Mouse (Mus musculus): ENCODE measurements around the gene Sh3bp5. TPM values are rescaled to one million over a fixed set of nuclear protein-coding genes. Genes with fewer than 3 reads are reported as not detected.

The Sh3bp5 gene
- polyA plus RNA-seq, 1 experiment: 43.4 TPM

DNA sequence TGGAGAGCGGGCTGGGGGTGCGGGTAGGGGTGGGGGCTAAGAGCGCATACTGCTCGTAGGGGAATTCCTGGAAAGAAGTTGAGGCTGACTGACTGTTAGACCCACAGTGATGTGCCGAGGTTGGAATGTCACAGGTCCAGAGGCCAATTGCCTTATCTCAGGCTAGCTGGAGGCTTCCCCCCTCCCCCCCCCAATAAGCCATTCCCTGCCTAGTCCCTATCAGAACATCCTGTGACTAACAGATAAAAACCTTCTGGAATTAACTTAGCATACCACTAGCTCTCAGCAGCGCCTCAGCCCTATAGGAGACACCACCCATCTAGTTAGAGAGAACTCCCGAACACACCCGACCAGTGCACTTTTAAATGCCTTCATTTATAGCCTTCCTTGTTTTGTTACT, 31.9 kb downstream of the Sh3bp5 start:
- no peak for TF ChIP-seq POLR2A (IDR thresholded peaks at IDR 0.05; ENCODE audit: low read depth, low read length)
- no peak for TF ChIP-seq CTCF (conservative IDR thresholded peaks at IDR 0.05; ENCODE audit: insufficient read depth, insufficient read length, low read depth, low read length)
- peaks cover 66% of the 10 kb centered on the region for H3K4me1 ChIP-seq (ENCODE audit: control insufficient read depth, insufficient read depth, low read length)
- no peak overlapping the region for H3K27ac ChIP-seq (ENCODE audit: insufficient read depth, low read depth, low read length)
- H3K36me3 ChIP-seq (ENCODE audit: control insufficient read depth, insufficient read depth, low read length): no peaks in the 10 kb centered on the region; the same call in 1 of the 2 replicates
- H3K4me3 ChIP-seq (ENCODE audit: insufficient read depth, low read depth, low read length): no peak overlapping the region
- 69% methylated on average over 8 of the region's 8 CpGs for WGBS
- no peaks in the 10 kb centered on the region for H3K27me3 ChIP-seq (replicated peaks; ENCODE audit: control insufficient read depth, insufficient read depth, low read length)
- no peak for DNase-seq

DNA sequence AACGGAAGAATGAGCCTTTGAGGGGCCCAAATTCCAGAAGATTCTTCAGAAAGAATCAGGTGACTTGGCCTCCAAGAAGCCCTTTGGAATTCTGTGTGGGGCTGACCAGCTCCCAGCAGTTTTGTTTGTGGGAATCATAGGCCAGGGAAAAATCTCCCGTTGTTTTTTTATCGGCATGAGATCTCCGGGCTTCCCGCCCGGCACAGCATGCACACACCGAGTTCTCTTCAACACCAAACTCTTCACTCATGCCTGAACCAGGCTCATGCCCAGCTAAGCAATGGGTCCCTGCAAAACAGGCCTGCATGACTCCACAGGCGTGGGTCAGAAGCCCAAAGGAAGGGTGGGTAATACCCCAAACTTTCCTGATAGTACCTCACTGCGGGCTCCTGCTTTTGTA, 32.3 kb downstream of the Sh3bp5 start:
- 74% methylated on average over 9 of the region's 9 CpGs for WGBS
- peaks cover 62% of the 10 kb centered on the region for H3K4me1 ChIP-seq (ENCODE audit: control insufficient read depth, insufficient read depth, low read length)
- no peak overlapping the region for H3K4me3 ChIP-seq (ENCODE audit: insufficient read depth, low read depth, low read length)
- no peaks in the 10 kb centered on the region; the same call in 1 of the 2 replicates for H3K36me3 ChIP-seq (ENCODE audit: control insufficient read depth, insufficient read depth, low read length)
- DNase-seq: no peak
- H3K27me3 ChIP-seq (replicated peaks; ENCODE audit: control insufficient read depth, insufficient read depth, low read length): no peaks in the 10 kb centered on the region
- peak overlapping the region; percentile 8; the same call in 1 of the 2 replicates for H3K27ac ChIP-seq (ENCODE audit: insufficient read depth, low read depth, low read length)
- TF ChIP-seq CTCF (conservative IDR thresholded peaks at IDR 0.05; ENCODE audit: insufficient read depth, insufficient read length, low read depth, low read length): no peak
- no peak for TF ChIP-seq POLR2A (IDR thresholded peaks at IDR 0.05; ENCODE audit: low read depth, low read length)

GRCm38 (mm10) chr14:31402693-31403092, 33.2 kb downstream of the Sh3bp5 start:
- no peak overlapping the region; the same call in 1 of the 2 replicates for H3K27ac ChIP-seq (ENCODE audit: insufficient read depth, low read depth, low read length)
- WGBS: 70% methylated on average over 5 of the region's 5 CpGs
- peaks cover 60% of the 10 kb centered on the region for H3K4me1 ChIP-seq (ENCODE audit: control insufficient read depth, insufficient read depth, low read length)
- DNase-seq: no peak
- H3K4me3 ChIP-seq (ENCODE audit: insufficient read depth, low read depth, low read length): no peak overlapping the region
- H3K36me3 ChIP-seq (ENCODE audit: control insufficient read depth, insufficient read depth, low read length): no peaks in the 10 kb centered on the region; the same call in 1 of the 2 replicates
- no peak for TF ChIP-seq CTCF (conservative IDR thresholded peaks at IDR 0.05; ENCODE audit: insufficient read depth, insufficient read length, low read depth, low read length)
- TF ChIP-seq POLR2A (IDR thresholded peaks at IDR 0.05; ENCODE audit: low read depth, low read length): no peak
- H3K27me3 ChIP-seq (replicated peaks; ENCODE audit: control insufficient read depth, insufficient read depth, low read length): no peaks in the 10 kb centered on the region

GRCm38 (mm10) chr14:31401918-31402427, 33.9 kb downstream of the Sh3bp5 start:
- no peak overlapping the region for H3K4me3 ChIP-seq (ENCODE audit: insufficient read depth, low read depth, low read length)

DNA sequence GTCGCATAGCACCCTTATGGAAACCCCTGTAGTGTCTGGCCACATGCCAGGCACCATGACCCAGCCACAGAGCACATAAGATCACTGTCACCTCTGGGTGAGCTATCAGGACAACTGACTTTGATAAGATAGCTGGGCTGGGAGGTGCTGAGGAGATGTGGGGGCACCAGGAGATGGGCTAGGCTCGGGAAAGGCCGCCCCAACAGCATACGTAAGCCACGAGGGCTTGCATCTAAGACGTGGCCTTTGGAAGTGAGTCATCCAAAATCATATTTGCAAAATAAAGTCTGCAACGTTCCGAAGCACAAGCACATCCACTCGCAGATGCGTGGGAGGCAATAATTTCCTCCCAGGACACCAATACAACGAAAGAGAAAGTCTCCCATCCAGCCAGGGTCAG, 35.0 kb downstream of the Sh3bp5 start:
- peaks cover 52% of the 10 kb centered on the region for H3K4me1 ChIP-seq (ENCODE audit: control insufficient read depth, insufficient read depth, low read length)
- TF ChIP-seq CTCF (conservative IDR thresholded peaks at IDR 0.05; ENCODE audit: insufficient read depth, insufficient read length, low read depth, low read length) (no peak), POLR2A (IDR thresholded peaks at IDR 0.05; ENCODE audit: low read depth, low read length) (no peak)
- 63% methylated on average over 11 of the region's 11 CpGs for WGBS
- H3K27me3 ChIP-seq (replicated peaks; ENCODE audit: control insufficient read depth, insufficient read depth, low read length): no peaks in the 10 kb centered on the region
- H3K27ac ChIP-seq (ENCODE audit: insufficient read depth, low read depth, low read length): peak overlapping the region; percentile 11; the same call in 1 of the 2 replicates
- DNase-seq: no peak
- H3K36me3 ChIP-seq (ENCODE audit: control insufficient read depth, insufficient read depth, low read length): no peaks in the 10 kb centered on the region; the same call in 1 of the 2 replicates
- H3K4me3 ChIP-seq (ENCODE audit: insufficient read depth, low read depth, low read length): no peak overlapping the region

More at GRCm38 (mm10) chr14:31401918-31402427, 33.9 kb downstream of the Sh3bp5 start:
- WGBS: 48% methylated on average over 6 of the region's 6 CpGs
- no peaks in the 10 kb centered on the region; the same call in 1 of the 2 replicates for H3K36me3 ChIP-seq (ENCODE audit: control insufficient read depth, insufficient read depth, low read length)
- H3K27ac ChIP-seq (ENCODE audit: insufficient read depth, low read depth, low read length): peak overlapping the region; percentile 36; the same call in 1 of the 2 replicates
- peaks cover 60% of the 10 kb centered on the region for H3K4me1 ChIP-seq (ENCODE audit: control insufficient read depth, insufficient read depth, low read length)
- no peaks in the 10 kb centered on the region for H3K27me3 ChIP-seq (replicated peaks; ENCODE audit: control insufficient read depth, insufficient read depth, low read length)
- DNase-seq: peak; percentile 57
- TF ChIP-seq POLR2A (IDR thresholded peaks at IDR 0.05; ENCODE audit: low read depth, low read length) (no peak), CTCF (conservative IDR thresholded peaks at IDR 0.05; ENCODE audit: insufficient read depth, insufficient read length, low read depth, low read length) (no peak)

DNA sequence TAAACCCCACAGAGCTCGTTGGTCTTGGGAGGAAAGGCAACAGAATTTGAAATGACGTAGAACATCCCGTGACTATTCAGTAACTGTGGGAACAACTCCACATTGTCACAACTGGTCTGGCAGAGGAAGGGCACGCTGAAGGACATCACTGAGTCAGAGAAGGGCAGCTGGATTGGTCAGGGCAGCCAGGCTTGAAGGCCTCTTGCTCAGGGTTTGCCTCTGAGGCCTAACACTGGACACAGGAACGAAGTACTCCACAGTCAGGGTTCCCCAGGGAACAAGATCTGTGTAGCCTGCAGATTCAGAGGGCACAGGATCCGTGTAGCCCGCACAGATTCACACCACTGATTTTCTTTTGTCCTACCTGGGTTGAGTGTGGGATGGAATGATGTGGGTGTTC, 35.6 kb downstream of the Sh3bp5 start:
- WGBS: 42% methylated on average over 7 of the region's 7 CpGs
- Histone ChIP-seq H3K4me1 (ENCODE audit: control insufficient read depth, insufficient read depth, low read length) (peaks cover 52% of the 10 kb centered on the region), H3K27me3 (replicated peaks; ENCODE audit: control insufficient read depth, insufficient read depth, low read length) (no peaks in the 10 kb centered on the region), H3K4me3 (ENCODE audit: insufficient read depth, low read depth, low read length) (no peak overlapping the region), H3K27ac (ENCODE audit: insufficient read depth, low read depth, low read length) (peak overlapping the region; percentile 11), H3K36me3 (ENCODE audit: control insufficient read depth, insufficient read depth, low read length) (no peaks in the 10 kb centered on the region; the same call in 1 of the 2 replicates)
- TF ChIP-seq CTCF (conservative IDR thresholded peaks at IDR 0.05; ENCODE audit: insufficient read depth, insufficient read length, low read depth, low read length) (no peak), POLR2A (IDR thresholded peaks at IDR 0.05; ENCODE audit: low read depth, low read length) (no peak)
- no peak for DNase-seq

GRCm38 (mm10) chr14:31399271-31399670, 36.6 kb downstream of the Sh3bp5 start:
- Histone ChIP-seq H3K27ac (ENCODE audit: insufficient read depth, low read depth, low read length) (no peak overlapping the region; the same call in 1 of the 2 replicates), H3K4me1 (ENCODE audit: control insufficient read depth, insufficient read depth, low read length) (peaks cover 51% of the 10 kb centered on the region), H3K27me3 (replicated peaks; ENCODE audit: control insufficient read depth, insufficient read depth, low read length) (no peaks in the 10 kb centered on the region), H3K4me3 (ENCODE audit: insufficient read depth, low read depth, low read length) (no peak overlapping the region), H3K36me3 (ENCODE audit: control insufficient read depth, insufficient read depth, low read length) (no peaks in the 10 kb centered on the region)
- no peak for DNase-seq
- 91% methylated on average over 3 of the region's 3 CpGs for WGBS
- TF ChIP-seq CTCF (conservative IDR thresholded peaks at IDR 0.05; ENCODE audit: insufficient read depth, insufficient read length, low read depth, low read length) (no peak), POLR2A (IDR thresholded peaks at IDR 0.05; ENCODE audit: low read depth, low read length) (no peak)

Data from kidney, adult 2 months (tissue).